Mouse (Mus musculus): ENCODE data around the gene Fancc. TPM values are rescaled to one million over a fixed set of nuclear protein-coding genes. Genes with fewer than 3 reads are reported as not detected.

The Fancc gene
- total RNA-seq, 2 experiments from 2014 or later: 8.1 to 8.8 TPM

DNA sequence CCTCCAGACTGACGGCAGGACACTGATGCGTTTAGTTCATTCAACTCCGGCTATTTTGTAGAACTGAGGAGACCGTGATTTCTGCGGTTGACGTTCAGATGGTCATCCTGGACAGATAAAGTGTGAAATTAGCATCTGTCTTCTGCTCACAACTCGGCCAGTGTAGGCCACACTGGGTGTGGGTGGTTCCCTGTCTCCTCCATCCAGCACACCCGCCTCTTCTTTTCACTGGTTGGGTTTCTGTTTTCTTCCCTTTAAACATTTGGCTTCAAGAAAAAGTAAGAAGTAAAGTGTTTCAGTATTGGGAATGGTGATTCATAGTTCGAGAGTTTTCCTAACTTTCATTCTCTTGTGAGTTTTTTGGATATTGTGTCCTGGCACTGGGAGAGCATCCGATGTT, 248.8 kb downstream of the Fancc start:
- no peak for DNase-seq (ENCODE audit: low spot score in 2 of 2)

DNA sequence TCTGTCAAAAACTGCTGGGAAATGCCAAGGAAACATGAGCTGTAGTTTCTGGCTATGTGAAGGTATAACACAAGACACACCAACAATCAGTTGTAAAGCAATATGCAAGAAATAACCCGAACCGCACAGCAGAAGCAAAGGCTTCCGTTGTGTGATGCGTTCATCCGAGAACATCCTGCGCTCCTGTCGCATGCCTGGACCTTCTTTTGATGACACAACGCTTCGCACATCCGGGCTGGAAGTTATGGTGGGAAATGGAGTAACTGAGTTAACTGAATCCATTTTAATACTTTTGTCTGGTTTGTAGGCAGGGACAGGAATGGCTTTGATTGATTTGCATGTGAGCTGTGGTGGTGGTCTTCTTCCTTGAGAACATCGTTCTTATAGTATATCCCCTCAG, 249.4 kb downstream of the Fancc start:
- DNase-seq (ENCODE audit: low spot score in 2 of 2): no peak

DNA sequence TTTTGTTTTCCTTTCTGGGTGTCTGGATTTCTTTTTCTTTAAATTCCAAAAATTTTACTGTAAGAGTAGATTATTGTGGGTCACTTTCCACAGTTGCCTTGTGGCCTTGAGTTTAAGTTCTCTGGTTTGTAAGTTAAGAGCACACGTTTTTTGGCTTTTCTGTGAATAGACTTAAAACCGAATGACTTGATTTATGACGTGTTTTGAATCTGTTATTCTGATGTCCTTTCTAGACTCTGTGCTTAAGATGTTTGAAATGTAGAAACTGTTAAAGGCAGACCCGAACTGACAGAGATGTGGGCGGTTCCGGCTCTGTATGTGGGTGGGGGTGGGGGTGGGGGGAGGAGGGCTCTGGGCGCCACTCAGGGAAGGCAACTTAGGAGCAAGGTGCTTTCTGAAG, 250.0 kb downstream of the Fancc start:
- no peak for DNase-seq (ENCODE audit: low spot score in 2 of 2)

DNA sequence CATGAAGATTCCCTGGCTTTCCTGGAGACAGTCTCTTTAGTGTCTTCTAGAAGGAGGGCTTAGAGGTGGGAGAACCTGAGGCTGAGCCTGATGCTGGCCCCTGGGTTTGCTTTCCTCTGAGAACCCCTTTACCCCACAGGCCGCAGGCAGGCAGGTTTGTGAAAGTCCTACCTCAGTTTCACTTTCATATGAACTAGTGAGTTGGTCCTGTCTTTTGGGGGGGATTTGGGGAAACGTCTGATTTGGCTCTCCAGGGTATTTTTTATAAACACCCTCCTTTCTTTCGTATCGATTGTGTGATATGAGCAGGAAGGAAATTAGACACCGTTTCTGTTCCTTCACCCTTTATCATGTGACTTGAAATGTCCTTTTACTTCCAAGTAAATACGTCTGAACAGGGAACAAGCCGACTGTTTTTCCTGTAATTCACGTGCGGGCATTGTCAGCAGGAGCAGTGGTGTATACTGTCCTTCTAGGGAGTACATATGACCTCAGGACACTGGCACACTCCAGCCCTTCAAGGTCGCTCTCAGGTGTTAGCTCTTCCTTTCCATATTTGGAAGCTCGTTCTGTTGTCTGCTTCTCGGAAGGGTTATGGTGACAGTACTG, 250.6 kb downstream of the Fancc start:
- DNase-seq (ENCODE audit: low spot score in 2 of 2): no peak

GRCm38 (mm10) chr13:63245812-63246211, 251.3 kb downstream of the Fancc start:
- DNase-seq (ENCODE audit: low spot score in 2 of 2): no peak

DNA sequence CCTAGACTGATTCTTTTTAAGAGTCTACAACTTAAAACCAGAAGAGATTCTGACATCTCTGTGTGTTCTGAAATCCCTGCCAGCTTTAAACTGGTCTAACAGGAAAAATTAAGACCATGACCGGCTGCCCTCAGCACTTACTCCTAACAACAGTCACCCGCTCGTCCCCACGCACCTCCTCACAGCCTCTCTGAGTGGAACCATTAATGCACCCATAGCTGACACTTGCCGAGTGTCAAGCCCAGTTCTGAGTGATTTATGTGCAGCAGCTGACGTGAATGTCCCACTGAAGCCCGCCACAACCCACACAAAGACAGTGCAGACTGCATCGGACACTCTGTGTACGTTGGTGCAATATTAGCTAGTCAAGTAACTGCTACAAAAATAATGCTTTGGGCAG, 251.9 kb downstream of the Fancc start:
- DNase-seq (ENCODE audit: low spot score in 2 of 2): no peak

DNA sequence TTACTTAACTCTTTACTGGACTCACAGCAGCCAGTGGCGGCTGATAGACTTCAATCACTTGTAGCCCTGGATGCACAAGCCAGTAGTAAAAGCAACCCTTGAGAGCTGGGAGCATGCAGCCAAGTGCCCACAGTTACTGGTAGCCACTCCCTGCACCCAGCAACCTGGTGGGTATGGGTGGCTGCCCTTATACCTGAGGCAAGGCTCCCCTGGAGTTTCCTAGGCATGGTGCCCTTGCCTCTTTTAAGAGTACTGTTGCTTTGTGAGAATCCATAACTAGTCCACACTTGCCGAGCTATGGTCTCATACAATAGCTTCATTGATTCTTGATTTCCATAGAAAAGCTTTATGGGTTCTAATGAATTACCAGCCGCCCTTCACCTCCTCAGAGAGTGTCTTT, 252.7 kb downstream of the Fancc start:
- no peak for DNase-seq (ENCODE audit: low spot score in 2 of 2)

GRCm38 (mm10) chr13:63243586-63243985, 253.5 kb downstream of the Fancc start:
- DNase-seq (ENCODE audit: low spot score in 2 of 2): no peak

GRCm38 (mm10) chr13:63242401-63243192, 254.5 kb downstream of the Fancc start:
- DNase-seq (ENCODE audit: low spot score in 2 of 2): no peak

DNA sequence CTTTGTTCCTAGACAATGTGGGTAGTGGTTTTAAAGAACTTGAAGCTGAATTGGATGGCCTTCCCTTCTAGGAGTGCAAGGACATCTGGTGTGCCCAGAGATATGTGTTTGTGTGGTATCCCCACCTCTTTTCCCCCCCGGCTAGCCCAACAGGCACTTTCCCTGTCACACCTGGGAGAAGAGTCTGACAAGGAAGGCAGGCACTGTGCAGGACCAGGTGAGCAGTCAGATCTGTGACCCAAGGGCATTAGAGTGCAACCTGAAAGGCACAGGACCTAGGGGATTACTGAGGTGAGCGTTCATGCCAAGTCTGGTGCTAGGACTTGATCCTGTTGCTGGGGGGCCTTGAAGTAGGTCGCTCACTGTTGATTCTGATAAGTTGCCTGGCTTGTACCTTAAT, 255.4 kb downstream of the Fancc start:
- DNase-seq (ENCODE audit: low spot score in 2 of 2): no peak

DNA sequence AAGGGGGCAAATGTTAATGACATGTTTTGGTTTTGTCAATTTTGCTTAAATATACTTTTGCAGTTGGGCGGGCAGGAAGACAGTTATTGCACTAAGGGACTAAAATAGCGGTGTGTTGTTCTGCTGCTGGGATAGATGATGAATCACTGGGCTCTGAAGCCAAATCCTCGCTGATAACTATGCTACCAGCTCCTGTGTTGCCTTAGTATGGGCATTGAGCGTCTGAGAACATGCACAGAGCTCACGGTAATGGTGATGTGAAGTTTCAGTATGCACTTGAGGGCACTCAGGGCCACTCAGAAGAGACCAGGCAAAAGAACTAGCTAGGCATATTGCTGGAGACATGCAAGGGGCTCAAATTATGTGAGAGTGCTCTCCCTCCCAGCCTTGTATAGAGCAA, 256.2 kb downstream of the Fancc start:
- DNase-seq (ENCODE audit: low spot score in 2 of 2): peak in 1 of 2 experiments; percentile 73

GRCm38 (mm10) chr13:63239877-63240671, 257.0 kb downstream of the Fancc start:
- DNase-seq (ENCODE audit: low spot score in 2 of 2): peak; percentile 56 to 74

DNA sequence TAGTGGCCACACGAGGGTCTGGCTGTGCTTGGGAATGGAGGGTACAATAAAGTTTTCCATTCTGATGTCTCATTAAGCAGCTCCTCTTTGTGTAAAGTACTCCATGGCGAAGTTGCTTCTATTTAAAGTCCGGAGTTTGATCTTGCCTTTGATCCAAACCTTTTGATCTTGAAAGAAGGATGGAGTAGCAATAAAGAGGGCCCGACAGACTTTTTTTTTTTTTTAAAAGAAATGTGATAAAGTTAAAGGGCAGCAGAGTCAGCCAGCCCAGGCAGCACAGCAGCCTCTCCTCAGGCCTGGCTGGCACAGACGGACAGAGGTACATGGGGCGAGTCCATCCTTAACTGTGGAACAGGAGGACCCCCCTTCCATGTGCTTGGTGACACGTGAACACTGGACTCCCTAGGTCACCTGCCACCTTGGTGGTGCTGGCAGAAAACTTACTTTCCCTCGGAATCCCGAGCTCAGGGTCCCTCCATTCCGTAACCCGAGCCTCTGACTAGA, 257.7 kb downstream of the Fancc start:
- no peak for DNase-seq (ENCODE audit: low spot score in 2 of 2)

- no peak for DNase-seq (ENCODE audit: low spot score in 2 of 2)
Observed at GRCm38 (mm10) chr13:63238045-63238444, 259.0 kb downstream of the Fancc start.

DNA sequence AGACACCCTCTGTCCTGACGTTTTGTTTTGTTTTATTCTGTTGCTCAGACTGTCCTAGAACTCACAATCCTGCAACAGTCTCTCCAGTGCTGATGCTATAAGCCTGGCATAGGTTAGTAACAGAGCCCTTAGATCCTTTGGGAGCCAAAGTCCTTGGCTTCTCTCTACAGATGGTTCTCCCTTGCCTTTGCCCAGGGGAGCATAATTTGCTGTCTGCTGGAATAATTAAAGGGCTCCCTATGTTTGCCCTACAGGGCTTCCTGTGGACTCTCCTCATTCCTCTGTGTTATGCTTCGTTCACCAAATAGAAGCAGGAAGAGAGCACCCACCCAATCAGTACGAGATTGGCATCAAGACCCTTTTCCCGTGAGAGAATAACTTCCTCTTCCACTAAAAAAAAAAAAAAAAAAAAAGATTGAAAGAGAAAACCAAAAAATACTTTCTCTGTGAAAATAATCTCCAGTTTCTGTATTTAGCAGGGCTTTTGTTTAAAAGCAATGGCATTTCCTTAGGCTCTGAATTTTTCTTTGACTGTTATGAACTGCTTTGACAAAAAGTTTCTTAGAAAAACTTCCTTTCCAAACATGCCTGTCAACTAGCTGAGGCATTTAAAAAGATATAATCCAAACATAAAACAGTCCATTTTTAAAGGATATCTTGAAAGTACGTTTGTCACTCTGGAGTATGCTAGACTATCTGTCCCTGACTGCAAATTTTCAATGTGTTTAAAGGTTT, 260.8 kb downstream of the Fancc start:
- no peak for DNase-seq (ENCODE audit: low spot score in 2 of 2)

DNA sequence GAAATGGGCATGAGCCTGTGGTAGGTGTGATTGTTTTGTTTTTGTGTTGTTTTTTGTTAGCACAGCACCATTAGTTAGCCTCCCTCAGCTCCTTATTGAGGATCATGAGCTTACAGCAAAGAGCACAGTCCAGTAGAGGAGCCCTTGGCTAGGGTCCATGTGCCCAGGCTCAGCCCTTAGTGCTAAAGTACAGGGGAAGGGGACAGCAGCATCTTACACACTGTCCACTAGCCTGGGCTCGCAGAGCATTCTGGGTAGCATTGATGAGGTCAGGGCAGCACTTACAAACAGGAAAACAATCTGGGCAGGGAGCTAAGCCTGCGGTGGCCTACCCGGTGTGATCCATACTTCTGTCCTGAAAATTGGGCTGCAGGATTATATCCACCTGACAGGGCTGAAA, 261.5 kb downstream of the Fancc start:
- DNase-seq (ENCODE audit: low spot score in 2 of 2): no peak

Small RNA genes lying within 50 kb of the gene (microRNA-seq; reads per million reads assigned to microRNA genes)
- 25,480 to 30,792 reads per million in 2 experiments for gene Mir23b
- 0 reads per million in 2 experiments for gene Mir24-1
- 2,751 to 3,048 reads per million in 2 experiments for gene Mir27b
- 0 reads per million in 2 experiments for gene Mir3074-1

Other genes starting within 250 kb of the Fancc start
- gene Ptch1, start 76.3 kb upstream of the Fancc start, total RNA-seq (2021): 10 to 100 TPM; 43.0 to 50.2 TPM

Data from layer of hippocampus, adult 18-20 months (tissue).